ENCODE assay signal across 25 mouse cellular contexts in the genomic region with DNA sequence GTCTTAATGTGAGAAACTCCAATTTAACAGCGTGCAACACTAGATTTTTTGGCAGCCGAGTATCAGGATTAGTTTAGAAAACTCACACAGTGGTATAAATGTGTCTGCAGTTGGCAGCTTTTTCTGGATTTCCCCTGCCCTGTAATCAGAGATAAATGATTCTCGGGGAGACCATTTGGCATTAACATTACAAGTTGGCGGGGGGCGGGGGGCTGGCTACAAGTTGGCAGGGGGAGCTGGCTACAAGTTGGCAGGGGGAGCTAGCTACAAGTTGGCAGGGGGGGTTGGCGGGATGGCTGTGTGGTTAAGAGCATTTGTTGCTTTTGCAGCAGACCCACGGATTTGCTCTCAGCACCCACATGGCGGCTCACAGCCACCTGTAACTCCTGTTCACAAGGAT. TPM values are rescaled to one million over a fixed set of nuclear protein-coding genes. Genes with fewer than 3 reads are reported as not detected.
DNase-seq lines count a peak whose midpoint lies in the region; ATAC-seq lines count a peak whose summit lies in the region.
"Had no signal": no experiment of that assay in that cellular context is flagged by ENCODE, and none has a peak within 500 bp of the region (broad histone marks: within the 10 kb centered on the region; RNA-seq: fewer than 3 reads in every experiment).

No protein-coding gene starts in this region.

- DNase-seq in frontal cortex, postnatal 10 days (ENCODE audit: low spot score in 2 of 2): peak; percentile 12
- no peak for DNase-seq in neural tube, embryonic 10.5 days (ENCODE audit: extremely low spot score, low spot score)
- DNase-seq in layer of hippocampus, adult 8-10 months (ENCODE audit: low spot score in 2 of 2): peak; percentile 15 to 37
- peak; percentile 67 for DNase-seq in right cerebral cortex, postnatal 4 days
- DNase-seq in urinary bladder, postnatal 4 days (ENCODE audit: low spot score in 2 of 2): no peak
- no peak for DNase-seq in thymus, postnatal 10 days (ENCODE audit: low spot score in 2 of 2)
- DNase-seq: adrenal gland, adult 2 months; cerebellum, adult 9-11 months; liver, postnatal 0 days; lung, postnatal 36 days; spleen, adult 18-20 months; thymus, postnatal 25 days had no signal

- H3K27ac ChIP-seq in neural tube, embryonic 15.5 days (replicated peaks): no peak overlapping the region
- H3K27ac ChIP-seq: heart, embryonic 13.5 days; kidney, embryonic 15.5 days; limb, embryonic 15.5 days; midbrain, embryonic 13.5 days had no signal

- H3K4me3 ChIP-seq in neural tube, embryonic 15.5 days (replicated peaks): no peak overlapping the region
- H3K4me3 ChIP-seq: heart, embryonic 13.5 days; kidney, embryonic 15.5 days; limb, embryonic 15.5 days; midbrain, embryonic 13.5 days had no signal

- no peak overlapping the region for H3K4me2 ChIP-seq in neural tube, embryonic 15.5 days
- H3K4me2 ChIP-seq: heart, embryonic 13.5 days; kidney, embryonic 15.5 days; limb, embryonic 15.5 days; midbrain, embryonic 13.5 days had no signal

- ATAC-seq in frontal cortex, adult (ENCODE audit: low TSS enrichment): no peak
- ATAC-seq in neural tube, embryonic 15.5 days (ENCODE audit: low FRiP score): peak; percentile 24; the same call in 1 of the 2 replicates
- ATAC-seq: liver, postnatal 0 days; midbrain, embryonic 13.5 days had no signal

- no peaks in the 10 kb centered on the region for H3K4me1 ChIP-seq in neural tube, embryonic 15.5 days
- H3K4me1 ChIP-seq: heart, embryonic 13.5 days; kidney, embryonic 15.5 days; limb, embryonic 15.5 days; midbrain, embryonic 13.5 days had no signal

- H3K36me3 ChIP-seq in neural tube, embryonic 15.5 days: no peaks in the 10 kb centered on the region
- H3K36me3 ChIP-seq: heart, embryonic 13.5 days; kidney, embryonic 15.5 days; limb, embryonic 15.5 days; midbrain, embryonic 13.5 days had no signal

- WGBS in neural tube, embryonic 15.5 days: 76% methylated on average over 8 of the region's 8 CpGs

- no peaks in the 10 kb centered on the region for H3K9me3 ChIP-seq in neural tube, embryonic 15.5 days (replicated peaks)
- H3K9me3 ChIP-seq: heart, embryonic 13.5 days; kidney, embryonic 15.5 days; limb, embryonic 15.5 days; midbrain, embryonic 13.5 days had no signal

- H3K9ac ChIP-seq in neural tube, embryonic 15.5 days (replicated peaks): no peak overlapping the region
- H3K9ac ChIP-seq: heart, embryonic 13.5 days; kidney, embryonic 15.5 days; limb, embryonic 15.5 days; liver, postnatal 0 days; midbrain, embryonic 13.5 days had no signal

- H3K27me3 ChIP-seq in neural tube, embryonic 15.5 days (replicated peaks): no peaks in the 10 kb centered on the region
- H3K27me3 ChIP-seq: heart, embryonic 13.5 days; kidney, embryonic 15.5 days; limb, embryonic 15.5 days; midbrain, embryonic 13.5 days had no signal

RNA-seq across cellular contexts. Expression of gene Olfr325, which starts 1.1 kb away (rescaled TPM):
- not detected in 2 replicates for polyA plus RNA-seq in neural tube, embryonic 15.5 days (2015; fragmentation: Nextera tagmentation; extraction: Ambion mirVana)
- not detected for total RNA-seq in layer of hippocampus, adult 8-10 months (2022)
- total RNA-seq: adrenal gland, adult 2 months; ES-E14; gastrocnemius, postnatal 4 days; hematopoietic stem cell, adult 5-6 weeks; left cerebral cortex, adult 18-20 months had no signal
- polyA plus RNA-seq: adrenal gland, adult 2 months; embryonic facial prominence, embryonic 11.5 days; heart, embryonic 13.5 days; intestine, embryonic 14.5 days; kidney, embryonic 15.5 days; limb, embryonic 15.5 days; liver, postnatal 0 days; midbrain, embryonic 13.5 days; stomach, embryonic 16.5 days had no signal

RNA-seq across cellular contexts. Expression of gene Olfr224, which starts 8.3 kb away (rescaled TPM):
- polyA plus RNA-seq in neural tube, embryonic 15.5 days (2015; fragmentation: Nextera tagmentation; extraction: Ambion mirVana): 0.19 TPM in 1 of 2 replicates, not detected in the other
- total RNA-seq in layer of hippocampus, adult 8-10 months (2022): not detected
- total RNA-seq: adrenal gland, adult 2 months; ES-E14; gastrocnemius, postnatal 4 days; hematopoietic stem cell, adult 5-6 weeks; left cerebral cortex, adult 18-20 months had no signal
- polyA plus RNA-seq: adrenal gland, adult 2 months; embryonic facial prominence, embryonic 11.5 days; heart, embryonic 13.5 days; intestine, embryonic 14.5 days; kidney, embryonic 15.5 days; limb, embryonic 15.5 days; liver, postnatal 0 days; midbrain, embryonic 13.5 days; stomach, embryonic 16.5 days had no signal

RNA-seq across cellular contexts. Expression of gene Olfr324, which starts 16.3 kb away (rescaled TPM):
- polyA plus RNA-seq in neural tube, embryonic 15.5 days (2015; fragmentation: Nextera tagmentation; extraction: Ambion mirVana): 0.05 and 0.12 TPM in 2 replicates
- not detected for total RNA-seq in layer of hippocampus, adult 8-10 months (2022)
- total RNA-seq: adrenal gland, adult 2 months; ES-E14; gastrocnemius, postnatal 4 days; hematopoietic stem cell, adult 5-6 weeks; left cerebral cortex, adult 18-20 months had no signal
- polyA plus RNA-seq: adrenal gland, adult 2 months; embryonic facial prominence, embryonic 11.5 days; heart, embryonic 13.5 days; intestine, embryonic 14.5 days; kidney, embryonic 15.5 days; limb, embryonic 15.5 days; liver, postnatal 0 days; midbrain, embryonic 13.5 days; stomach, embryonic 16.5 days had no signal

RNA-seq across cellular contexts. Expression of gene Olfr328, which starts 23.2 kb away (rescaled TPM):
- 0.06 and 0.10 TPM in 2 replicates for polyA plus RNA-seq in neural tube, embryonic 15.5 days (2015; fragmentation: Nextera tagmentation; extraction: Ambion mirVana)
- under 1 TPM; 0.11 to 0.35 (median 0.23) TPM for total RNA-seq in layer of hippocampus, adult 8-10 months (2022)
- total RNA-seq: gastrocnemius, postnatal 4 days; hematopoietic stem cell, adult 5-6 weeks; left cerebral cortex, adult 18-20 months had no signal
- polyA plus RNA-seq: adrenal gland, adult 2 months; limb, embryonic 15.5 days; liver, postnatal 0 days; stomach, embryonic 16.5 days had no signal

RNA-seq across cellular contexts. Expression of gene Olfr329-ps, which starts 32.4 kb away (rescaled TPM):
- polyA plus RNA-seq in neural tube, embryonic 15.5 days (2015; fragmentation: Nextera tagmentation; extraction: Ambion mirVana): 0.09 TPM in 1 of 2 replicates, not detected in the other
- total RNA-seq in layer of hippocampus, adult 8-10 months (2022): not detected
- total RNA-seq: gastrocnemius, postnatal 4 days; hematopoietic stem cell, adult 5-6 weeks; left cerebral cortex, adult 18-20 months had no signal
- polyA plus RNA-seq: embryonic facial prominence, embryonic 11.5 days; heart, embryonic 13.5 days; intestine, embryonic 14.5 days; kidney, embryonic 15.5 days; limb, embryonic 15.5 days; liver, postnatal 0 days; midbrain, embryonic 13.5 days; stomach, embryonic 16.5 days had no signal

Comparison
In these comparisons a context has a peak if more than half of its experiments do, and no peak if none do; other contexts are left out.
1. DNase-seq: peak in frontal cortex, postnatal 10 days (2 of 2), layer of hippocampus, adult 8-10 months (2 of 2) and right cerebral cortex, postnatal 4 days (single experiment); none in neural tube, embryonic 10.5 days (single experiment), urinary bladder, postnatal 4 days (0 of 2) and thymus, postnatal 10 days (0 of 2).